Mouse (Mus musculus): ENCODE data around the gene Tmem38a. TPM values are rescaled to one million over a fixed set of nuclear protein-coding genes. Genes with fewer than 3 reads are reported as not detected.

The Tmem38a gene
- polyA plus RNA-seq, 1 experiment from 2014 or later: 23.9 TPM

DNA sequence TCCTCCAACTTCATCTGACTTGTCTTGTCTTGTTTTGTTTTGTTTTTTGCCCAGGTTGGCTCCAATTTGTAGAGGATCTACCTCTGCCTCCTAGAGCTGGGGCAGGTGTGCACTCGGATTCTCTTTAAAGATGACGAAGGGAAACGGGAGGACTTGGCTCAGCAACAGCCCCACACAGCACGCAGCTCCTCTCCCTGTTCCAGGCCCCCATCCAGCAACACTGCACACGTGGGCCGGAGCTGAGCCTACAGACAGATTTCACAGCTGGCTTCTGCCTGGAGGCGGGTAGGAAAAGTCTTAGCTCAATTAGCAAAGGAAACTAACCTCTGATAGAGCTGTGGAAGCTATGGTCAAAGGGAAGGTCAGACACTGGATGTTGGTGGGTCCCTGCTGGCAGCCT lies 17.4 kb downstream of the Tmem38a start:
- Histone ChIP-seq H3K27ac (replicated peaks) (no peak overlapping the region), H3K27me3 (no peaks in the 10 kb centered on the region), H3K4me3 (no peak overlapping the region), H3K36me3 (peaks cover 5% of the 10 kb centered on the region; the same call in 1 of the 2 replicates), H3K4me1 (replicated peaks) (no peaks in the 10 kb centered on the region), H3K9ac (no peak overlapping the region), H3K4me2 (no peak overlapping the region), H3K9me3 (no peaks in the 10 kb centered on the region)
- no peak for ATAC-seq (ENCODE audit: low read depth)
- 87% methylated on average over 7 of the region's 7 CpGs for WGBS

DNA sequence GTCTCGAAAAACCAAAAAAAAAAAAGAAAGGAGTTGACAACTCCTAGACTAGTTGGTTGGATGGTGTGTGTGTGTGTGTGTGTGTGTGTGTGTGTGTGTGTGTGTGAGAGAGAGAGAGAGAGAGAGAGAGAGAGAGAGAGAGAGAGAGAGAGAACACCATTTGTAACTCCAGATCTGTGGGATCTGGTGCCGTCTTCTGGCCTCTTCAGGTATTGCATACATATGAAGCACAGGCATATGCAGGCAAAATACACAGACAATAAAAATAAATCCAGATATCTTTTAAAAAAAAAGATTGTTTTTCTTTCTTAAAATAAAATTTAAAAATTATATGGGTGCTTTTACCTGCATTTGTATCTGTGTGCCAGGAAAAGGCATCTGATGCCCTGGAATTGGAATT lies 18.3 kb downstream of the Tmem38a start:
- Histone ChIP-seq H3K27ac (replicated peaks) (no peak overlapping the region), H3K4me2 (no peak overlapping the region), H3K4me3 (no peak overlapping the region), H3K9ac (no peak overlapping the region), H3K36me3 (peaks cover 5% of the 10 kb centered on the region; the same call in 1 of the 2 replicates), H3K4me1 (replicated peaks) (no peaks in the 10 kb centered on the region), H3K9me3 (no peaks in the 10 kb centered on the region), H3K27me3 (no peaks in the 10 kb centered on the region)
- ATAC-seq (ENCODE audit: low read depth): no peak
- WGBS: 70% methylated on average over 2 of the region's 2 CpGs

Small RNA genes lying within 50 kb of the gene (microRNA-seq; reads per million reads assigned to microRNA genes)
- not detected for gene Gm28019

Other genes with a start within 250 kb of the Tmem38a start
- gene Eps15l1, start 150.6 kb upstream of the Tmem38a start, polyA plus RNA-seq (2015; fragmentation: Nextera tagmentation; extraction: Ambion mirVana): 57.5 and 58.4 TPM in 2 replicates
- gene Calr3, start 128.2 kb upstream of the Tmem38a start, polyA plus RNA-seq (2015; fragmentation: Nextera tagmentation; extraction: Ambion mirVana): 0.63 and 1.3 TPM in 2 replicates
- 16.4 and 17.2 TPM in 2 replicates for gene 1700030K09Rik, start 128.2 kb upstream of the Tmem38a start, polyA plus RNA-seq (2015; fragmentation: Nextera tagmentation; extraction: Ambion mirVana)
- 53.6 and 58.2 TPM in 2 replicates for gene Cherp, start 96.8 kb upstream of the Tmem38a start, polyA plus RNA-seq (2015; fragmentation: Nextera tagmentation; extraction: Ambion mirVana)
- gene Slc35e1, start 79.4 kb upstream of the Tmem38a start, polyA plus RNA-seq (2015; fragmentation: Nextera tagmentation; extraction: Ambion mirVana): 14.2 and 14.3 TPM in 2 replicates
- 13.1 and 14.3 TPM in 2 replicates for gene Med26, start 23.8 kb upstream of the Tmem38a start, polyA plus RNA-seq (2015; fragmentation: Nextera tagmentation; extraction: Ambion mirVana)
- 137 and 140 TPM in 2 replicates for gene Smim7, start 967 bp upstream of the Tmem38a start, polyA plus RNA-seq (2015; fragmentation: Nextera tagmentation; extraction: Ambion mirVana)
- gene Nwd1, start 74.7 kb downstream of the Tmem38a start, polyA plus RNA-seq (2015; fragmentation: Nextera tagmentation; extraction: Ambion mirVana): 1.1 and 1.2 TPM in 2 replicates
- 163 and 167 TPM in 2 replicates for gene Sin3b, start 151.2 kb downstream of the Tmem38a start, polyA plus RNA-seq (2015; fragmentation: Nextera tagmentation; extraction: Ambion mirVana)
- gene F2rl3, start 189.8 kb downstream of the Tmem38a start, polyA plus RNA-seq (2015; fragmentation: Nextera tagmentation; extraction: Ambion mirVana): 0.53 and 0.94 TPM in 2 replicates

Data from neural tube, embryonic 13.5 days (tissue).